Mouse (Mus musculus): ENCODE results near the gene Rep15. TPM values are rescaled to one million over a fixed set of nuclear protein-coding genes. Genes with fewer than 3 reads are reported as not detected.

Gene Rep15
- total RNA-seq, 4 experiments from 2014 or later = 0.70 to 2.7 (median 1.2) TPM

GRCm38 (mm10) chr6:147030096-147030885 lies 2.1 kb upstream of the Rep15 start:
- no peak for DNase-seq

GRCm38 (mm10) chr6:147042291-147043290 lies 10.2 kb downstream of the Rep15 start, which contains the start of gene Mrps35:
TSS of gene Mrps35 (plus strand) at chr6:147042764.
- DNase-seq = peak; percentile 82

- DNase-seq = no peak
These were observed 11.2 kb downstream of the Rep15 start for GRCm38 (mm10) chr6:147043633-147044032.

GRCm38 (mm10) chr6:147049239-147049805 lies 16.9 kb downstream of the Rep15 start:
- DNase-seq = no peak

- DNase-seq = no peak
These were observed 19.3 kb downstream of the Rep15 start for GRCm38 (mm10) chr6:147051666-147052065.

- DNase-seq = no peak
These were observed 20.1 kb downstream of the Rep15 start for GRCm38 (mm10) chr6:147052440-147052839.

GRCm38 (mm10) chr6:147053785-147054646 lies 21.6 kb downstream of the Rep15 start:
- no peak for DNase-seq

- DNase-seq = no peak
These were observed 23.1 kb downstream of the Rep15 start for GRCm38 (mm10) chr6:147055374-147055977.

- no peak for DNase-seq
These were observed 26.9 kb downstream of the Rep15 start for GRCm38 (mm10) chr6:147059326-147059725.

GRCm38 (mm10) chr6:147061630-147062029 lies 29.2 kb downstream of the Rep15 start:
- DNase-seq = no peak

GRCm38 (mm10) chr6:147062034-147062433 lies 29.6 kb downstream of the Rep15 start:
- DNase-seq = no peak

GRCm38 (mm10) chr6:147062694-147063093 lies 30.3 kb downstream of the Rep15 start:
- DNase-seq = no peak

GRCm38 (mm10) chr6:147064226-147064943 lies 32.0 kb downstream of the Rep15 start:
- no peak for DNase-seq

- DNase-seq = no peak
These were observed 32.5 kb downstream of the Rep15 start for GRCm38 (mm10) chr6:147064944-147065261.

- DNase-seq = no peak
These were observed 43.5 kb downstream of the Rep15 start for GRCm38 (mm10) chr6:147075808-147076387.

- DNase-seq = no peak
These were observed 44.5 kb downstream of the Rep15 start for GRCm38 (mm10) chr6:147076878-147077277.

GRCm38 (mm10) chr6:147079919-147080318 lies 47.5 kb downstream of the Rep15 start:
- no peak for DNase-seq
